Mouse (Mus musculus) activated CD4-positive, CD25-positive, alpha-beta regulatory T cell (primary cell): ENCODE data around the gene Heyl. TPM values are rescaled to one million over a fixed set of nuclear protein-coding genes. Genes with fewer than 3 reads are reported as not detected.

ENCODE experiments used
- polyA plus RNA-seq, 2 experiments: library from polyadenylated mRNA; unstranded; fragments of 100-300 nt; shearing (Covaris generic); gene quantifications; one replicate each; pipeline ENCODE4 v1.2.1; 2017

Gene Heyl
- polyA plus RNA-seq, result not detected

DNA sequence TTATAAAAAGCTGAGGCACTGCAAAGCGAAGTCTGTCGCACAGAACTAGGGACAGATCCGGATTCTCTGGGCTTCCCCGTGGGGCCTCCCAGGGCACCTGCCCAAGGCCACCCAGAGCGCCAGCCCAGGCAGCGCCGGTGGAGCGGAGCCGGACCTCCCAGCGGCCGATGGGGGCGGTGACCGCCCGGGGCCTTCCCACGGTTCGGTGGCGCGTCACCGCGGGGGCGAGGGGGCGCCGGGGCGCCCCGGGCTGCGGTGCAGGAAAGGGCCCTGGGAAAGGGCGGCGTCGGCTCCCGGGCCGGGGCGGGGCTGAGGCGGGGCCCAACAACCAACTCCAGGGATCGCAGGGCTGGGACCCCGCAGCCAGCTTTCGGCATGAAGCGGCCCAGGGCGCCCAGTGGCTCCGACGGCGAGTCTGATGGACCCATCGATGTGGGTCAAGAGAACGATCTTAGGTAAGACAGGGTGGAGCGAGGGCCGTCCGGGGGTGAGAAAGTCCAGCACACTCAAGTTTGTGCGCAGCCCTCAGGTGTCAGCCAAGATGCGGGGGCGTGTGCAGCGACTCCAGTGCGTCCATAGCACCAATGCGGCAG lies at the start of gene Heyl:
Gene Heyl, plus strand, starts transcription at position 65 of the 593 bp plus-strand sequence.

DNA sequence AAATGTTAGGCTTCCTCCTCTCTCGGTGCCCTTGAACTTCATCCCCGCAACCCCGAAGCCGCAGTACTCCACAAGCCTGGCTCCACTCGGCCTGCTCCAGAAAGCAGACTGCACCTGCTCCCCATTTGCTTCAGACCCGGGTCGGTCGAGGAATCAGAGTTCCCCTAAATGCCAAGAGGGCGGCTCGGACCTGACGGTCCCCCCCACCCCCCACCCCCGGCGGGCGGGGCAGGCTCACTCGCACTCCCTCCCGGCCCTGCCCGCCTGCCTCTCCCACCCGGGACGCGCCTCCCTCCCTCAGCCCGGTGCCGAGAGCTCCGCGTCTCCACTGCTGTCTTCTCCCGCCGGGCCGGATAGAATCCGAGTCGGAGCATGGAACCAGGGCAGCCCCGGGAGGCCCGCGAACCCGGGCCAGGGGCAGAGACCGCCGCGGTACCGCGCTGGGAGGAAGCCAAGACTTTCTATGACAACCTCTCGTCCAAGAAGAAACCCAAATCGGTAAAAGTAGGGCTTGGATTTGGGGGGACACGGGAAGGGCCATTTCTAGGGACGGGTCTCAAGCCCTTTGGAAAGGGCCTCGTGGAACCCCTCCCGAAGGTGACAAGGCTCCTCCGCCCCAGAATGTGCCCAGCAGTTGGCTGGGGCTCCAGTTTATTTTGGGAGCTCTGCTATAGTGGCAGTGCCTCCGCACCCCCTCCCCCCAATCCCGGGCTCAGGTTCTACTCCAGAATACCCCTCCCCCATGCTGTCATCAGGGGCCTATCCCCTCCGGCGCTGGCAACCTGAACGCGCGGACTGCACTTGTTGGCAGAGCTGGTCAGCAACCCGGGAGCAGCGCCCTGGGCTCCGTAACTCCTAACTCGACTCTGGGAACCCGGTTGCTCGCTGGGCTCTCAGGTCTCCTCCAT lies 31.9 kb upstream of the Heyl start, which contains the start of gene Nt5c1a:
Gene Nt5c1a, plus strand, starts transcription at position 319 of the 908 bp plus-strand sequence.

DNA sequence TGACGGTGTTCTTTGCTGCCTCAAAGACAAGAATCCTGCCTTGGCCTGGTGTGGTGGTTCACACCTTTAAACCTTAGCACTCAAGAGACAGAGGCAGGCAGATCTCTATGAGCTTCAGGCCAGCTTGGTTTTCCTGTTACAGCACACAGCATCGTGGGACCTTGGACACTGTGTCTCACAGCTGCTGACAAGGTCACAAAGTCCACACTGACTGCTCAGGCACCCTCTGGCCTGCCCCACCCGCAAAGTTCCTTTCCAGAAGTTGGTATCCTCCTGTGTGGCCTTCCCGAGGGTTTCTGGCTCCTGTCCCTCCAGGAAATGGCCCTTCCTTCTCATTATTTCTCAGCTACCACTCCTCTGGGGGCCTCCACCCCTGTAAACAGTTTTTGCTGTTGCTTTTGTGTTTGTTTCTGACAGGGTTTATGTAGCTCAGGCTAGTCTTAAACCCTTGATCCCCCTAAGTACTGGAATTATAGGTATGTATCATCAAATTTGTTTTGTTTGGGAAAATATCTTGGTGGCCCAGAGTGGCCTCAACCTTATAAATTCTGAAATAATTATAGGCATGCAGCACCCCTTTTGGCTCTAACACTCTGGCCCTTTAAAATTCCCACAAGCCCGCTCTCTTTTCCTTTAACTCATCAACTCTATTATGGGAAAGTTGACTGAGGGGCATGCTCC lies 28.5 kb downstream of the Heyl start, which contains the start of gene Pabpc4:
Gene Pabpc4, plus strand, starts transcription at position 631 of the 681 bp plus-strand sequence.

Other genes with a start within 250 kb of the Heyl start
- not detected for gene Mycl, start 237.9 kb upstream of the Heyl start, polyA plus RNA-seq
- 10 to 100 TPM; 17.9 to 18.1 TPM for gene Trit1, start 217.0 kb upstream of the Heyl start, polyA plus RNA-seq
- under 1 TPM in 1 of 2 experiments, not detected in 1; 0.12 TPM for gene Bmp8b, start 128.4 kb upstream of the Heyl start, polyA plus RNA-seq
- not detected for gene Oxct2b, start 117.3 kb upstream of the Heyl start, polyA plus RNA-seq
- 10 to 100 TPM; 55.4 to 76.7 TPM for gene Ppie, start 93.6 kb upstream of the Heyl start, polyA plus RNA-seq
- under 1 TPM in 1 of 2 experiments, not detected in 1; 0.91 TPM for gene Hpcal4, start 50.3 kb upstream of the Heyl start, polyA plus RNA-seq
- gene Nt5c1a, start 32.1 kb upstream of the Heyl start, polyA plus RNA-seq, result not detected
- gene Pabpc4, start 28.8 kb downstream of the Heyl start, polyA plus RNA-seq, result 10 to 100 TPM in 1 of 2 experiments, 1 to 10 TPM in 1; 9.0 to 10.5 TPM
- not detected for gene Oxct2a, start 90.1 kb downstream of the Heyl start, polyA plus RNA-seq
- not detected for gene Bmp8a, start 109.7 kb downstream of the Heyl start, polyA plus RNA-seq